Mouse (Mus musculus) erythroblast, embryonic 14.5 days (primary cell): ENCODE results near the gene Gcc1. TPM values are rescaled to one million over a fixed set of nuclear protein-coding genes. Genes with fewer than 3 reads are reported as not detected.

ENCODE experiments used
- H3K27me3 ChIP-seq: 2 replicates; pipeline ENCODE4 v1.6.1; 2012; ENCODE audit warnings: inconsistent platforms; ENCODE audit not compliant: control insufficient read depth
- H3K36me3 ChIP-seq: 2 replicates; pipeline ENCODE4 v1.6.1; 2012; ENCODE audit warnings: mild to moderate bottlenecking, inconsistent platforms; ENCODE audit not compliant: control insufficient read depth
- H3K4me1 ChIP-seq: 2 replicates; pipeline ENCODE4 v1.6.1; 2012; ENCODE audit warnings: inconsistent platforms; ENCODE audit not compliant: control insufficient read depth
- H3K4me3 ChIP-seq: replicated peaks from 2 replicates; pipeline ENCODE3; 2012; ENCODE audit warnings: moderate library complexity, mild to moderate bottlenecking, inconsistent platforms
- H3K9me3 ChIP-seq: 2 replicates; pipeline ENCODE4 v1.6.1; 2012; ENCODE audit warnings: low read length, inconsistent platforms, mixed read lengths; ENCODE audit not compliant: control insufficient read depth
- GATA1 ChIP-seq: IDR thresholded peaks from 2 replicates; pipeline ENCODE4 v1.6.1; 2012; ENCODE audit warnings: low read length, inconsistent platforms, mixed read lengths
- TAL1 ChIP-seq: IDR thresholded peaks from 3 replicates; pipeline ENCODE4 v1.6.1; 2012; ENCODE audit warnings: low read length, inconsistent platforms, mixed read lengths
- polyA plus RNA-seq: library from polyadenylated mRNA; stranded (reverse); fragments of >175 nt; gene quantifications from 2 replicates; pipeline ENCODE4 v1.2.3, GENCODE M21; 2012

Gcc1 gene
- polyA plus RNA-seq, 1 experiment: 0.64 TPM

DNA sequence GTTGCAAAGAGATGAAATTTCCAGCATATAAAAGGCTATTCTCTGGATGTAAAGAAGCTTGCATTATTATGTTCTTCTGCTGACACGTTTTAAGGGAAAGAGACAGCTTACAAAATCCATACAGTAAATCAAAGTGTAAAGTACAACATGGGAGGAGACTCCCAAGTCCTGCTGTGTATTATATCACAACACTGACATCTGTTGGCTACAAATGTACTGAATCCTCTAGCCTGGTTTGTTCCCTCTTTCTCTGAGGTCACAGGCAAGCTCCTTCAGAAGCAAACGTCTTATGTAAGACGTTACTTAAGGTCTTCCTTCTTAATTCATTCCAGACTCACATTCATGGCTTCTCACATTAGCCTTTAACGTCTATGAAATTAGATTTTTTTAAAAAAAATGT is 46.2 kb downstream of the Gcc1 start:
- no peaks in the 10 kb centered on the region for H3K9me3 ChIP-seq
- no peak overlapping the region for H3K4me3 ChIP-seq
- no peaks in the 10 kb centered on the region for H3K4me1 ChIP-seq
- no peaks in the 10 kb centered on the region for H3K27me3 ChIP-seq
- no peaks in the 10 kb centered on the region for H3K36me3 ChIP-seq
- no peak for TF ChIP-seq GATA1
- no peak for TF ChIP-seq TAL1

DNA sequence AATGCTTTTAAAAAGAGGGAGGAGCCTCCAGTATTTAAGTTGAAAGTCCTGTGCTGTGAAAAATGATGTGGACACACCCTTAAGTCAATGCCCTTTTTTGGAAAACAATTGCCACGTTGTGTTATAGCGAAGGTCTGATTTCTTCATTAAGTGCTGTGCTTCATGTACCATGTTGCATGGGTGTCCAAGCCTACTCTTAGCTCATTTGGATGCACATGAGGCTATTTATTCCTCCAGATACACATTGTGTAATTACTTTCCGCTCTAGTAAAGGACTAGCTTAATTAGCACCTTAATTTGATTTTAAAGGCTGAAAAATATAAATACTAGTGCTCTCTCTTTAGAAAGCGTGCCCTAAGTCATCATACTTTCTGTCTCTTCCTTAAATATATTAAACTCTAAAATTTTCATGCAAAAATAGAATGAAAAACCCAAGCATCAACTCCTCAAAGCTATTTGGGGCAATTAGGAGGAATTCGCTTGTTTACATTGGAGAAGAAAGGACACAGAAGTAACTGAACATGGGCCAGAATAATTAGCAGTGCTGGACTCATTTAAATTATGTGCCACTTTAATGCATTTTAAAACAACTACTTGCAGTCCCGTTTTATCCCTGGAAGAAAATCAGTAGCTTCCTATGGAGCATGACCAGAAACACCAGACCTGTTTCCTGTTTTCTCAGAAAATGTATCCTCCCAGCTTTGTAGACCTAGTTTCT is 58.1 kb downstream of the Gcc1 start:
- H3K9me3 ChIP-seq: no peaks in the 10 kb centered on the region
- no peaks in the 10 kb centered on the region for H3K27me3 ChIP-seq
- no peak overlapping the region for H3K4me3 ChIP-seq
- no peaks in the 10 kb centered on the region for H3K36me3 ChIP-seq
- no peak for TF ChIP-seq TAL1
- no peak for TF ChIP-seq GATA1
- H3K4me1 ChIP-seq: no peaks in the 10 kb centered on the region

DNA sequence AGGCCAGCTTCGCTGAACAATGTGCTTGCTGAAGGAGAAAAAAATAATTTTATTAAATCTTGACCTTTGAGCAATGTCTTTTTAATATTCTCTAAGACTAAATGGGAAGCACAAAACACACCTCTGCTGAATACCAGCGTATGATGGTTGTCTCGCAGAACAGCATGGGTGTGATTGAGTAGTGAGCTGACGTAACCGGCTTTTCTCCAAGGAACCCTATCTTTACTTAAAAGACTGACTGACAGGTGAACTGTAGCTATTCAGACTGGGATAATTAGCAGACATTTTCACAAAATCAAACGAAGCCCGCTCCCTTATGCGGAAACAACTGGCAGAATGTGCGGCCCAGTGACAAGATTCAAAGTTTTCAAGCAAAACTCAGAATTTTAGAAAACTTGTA is 60.6 kb downstream of the Gcc1 start:
- no peaks in the 10 kb centered on the region for H3K9me3 ChIP-seq
- H3K4me3 ChIP-seq: no peak overlapping the region
- TF ChIP-seq TAL1 (no peak), GATA1 (no peak)
- H3K36me3 ChIP-seq: no peaks in the 10 kb centered on the region
- H3K4me1 ChIP-seq: no peaks in the 10 kb centered on the region
- no peaks in the 10 kb centered on the region for H3K27me3 ChIP-seq

Other genes with a start within 250 kb of the Gcc1 start
- gene Zfp800, start 30.4 kb downstream of the Gcc1 start, polyA plus RNA-seq: 0.97 and 1.7 TPM in 2 replicates
- gene Arf5, start 4.8 kb downstream of the Gcc1 start, polyA plus RNA-seq: 560 and 598 TPM in 2 replicates
- 0.06 TPM in 1 of 2 replicates, not detected in the other for gene Fscn3, start 601 bp downstream of the Gcc1 start, polyA plus RNA-seq
- not detected in 2 replicates for gene Pax4, start 21.0 kb upstream of the Gcc1 start, polyA plus RNA-seq
- 1.7 and 1.9 TPM in 2 replicates for gene Snd1, start 46.7 kb upstream of the Gcc1 start, polyA plus RNA-seq